Mouse (Mus musculus) liver, embryonic 11.5 days (tissue): ENCODE data around the gene Ucn. TPM values are rescaled to one million over a fixed set of nuclear protein-coding genes. Genes with fewer than 3 reads are reported as not detected.

ENCODE experiments used
- ATAC-seq: fragments of 200-750 bp; cut with Nextera tagmentation; replicated peaks from 2 replicates; pipeline ENCODE4 v1.8.0; 2017; ENCODE audit warnings: moderate number of reproducible peaks, mild to moderate bottlenecking, moderate TSS enrichment, moderate library complexity; ENCODE audit not compliant: low FRiP score
- DNase-seq: peaks from one replicate; pipeline ENCODE4 v3.0.0-alpha.2; 2017; ENCODE audit warnings: low spot score
- H3K27ac ChIP-seq: fragments of 300-500 bp; sonication (generic); 2 replicates; pipeline ENCODE4 v1.5.1; 2014; ENCODE audit warnings: mild to moderate bottlenecking, low read depth, low read length, control low read depth
- H3K27me3 ChIP-seq: fragments of 300-500 bp; sonication (generic); replicated peaks from 2 replicates; pipeline ENCODE4 v1.6.1; 2014; ENCODE audit warnings: low read length, mixed read lengths; ENCODE audit not compliant: control insufficient read depth, insufficient read depth
- H3K36me3 ChIP-seq: fragments of 300-500 bp; sonication (generic); 2 replicates; pipeline ENCODE4 v1.6.1; 2014; ENCODE audit warnings: mild to moderate bottlenecking, low read length, moderate library complexity, mixed read lengths; ENCODE audit not compliant: control insufficient read depth, insufficient read depth
- H3K4me1 ChIP-seq: fragments of 300-500 bp; sonication (generic); replicated peaks from 2 replicates; pipeline ENCODE4 v1.6.1; 2014; ENCODE audit warnings: low read length, mixed read lengths; ENCODE audit not compliant: control insufficient read depth, insufficient read depth
- H3K4me2 ChIP-seq: fragments of 300-500 bp; sonication (generic); 2 replicates; pipeline ENCODE4 v1.6.1; 2014; ENCODE audit warnings: mild to moderate bottlenecking, control low read depth, moderate library complexity
- H3K4me3 ChIP-seq: fragments of 300-500 bp; sonication (generic); 2 replicates; pipeline ENCODE4 v1.5.1; 2014; ENCODE audit warnings: low read depth, low read length, control low read depth
- H3K9ac ChIP-seq: fragments of 300-500 bp; sonication (generic); 2 replicates; pipeline ENCODE4 v1.6.1; 2014; ENCODE audit warnings: low read depth, low read length, control low read depth
- H3K9me3 ChIP-seq: fragments of 300-500 bp; sonication (generic); 2 replicates; pipeline ENCODE4 v1.6.1; 2016; ENCODE audit warnings: low read length, inconsistent platforms, mixed read lengths; ENCODE audit not compliant: control insufficient read depth
- WGBS: fragments of 180-500 bp; shearing (Covaris S2); extraction: QIAGEN DNeasy Blood & Tissue Kit; methylation state at CpG from one replicate; pipeline ENCODE4 v1.1.7; 2014; 5-methylcytosine and 5-hydroxymethylcytosine counted together
- polyA plus RNA-seq: library from polyadenylated mRNA; unstranded; fragments of >200 nt; fragmentation: Nextera tagmentation; extraction: Ambion mirVana; gene quantifications from 2 replicates; pipeline ENCODE4 v1.2.1, GENCODE M21; 2014

The Ucn gene
- polyA plus RNA-seq, 1 experiment from 2014 or later, result not detected

DNA sequence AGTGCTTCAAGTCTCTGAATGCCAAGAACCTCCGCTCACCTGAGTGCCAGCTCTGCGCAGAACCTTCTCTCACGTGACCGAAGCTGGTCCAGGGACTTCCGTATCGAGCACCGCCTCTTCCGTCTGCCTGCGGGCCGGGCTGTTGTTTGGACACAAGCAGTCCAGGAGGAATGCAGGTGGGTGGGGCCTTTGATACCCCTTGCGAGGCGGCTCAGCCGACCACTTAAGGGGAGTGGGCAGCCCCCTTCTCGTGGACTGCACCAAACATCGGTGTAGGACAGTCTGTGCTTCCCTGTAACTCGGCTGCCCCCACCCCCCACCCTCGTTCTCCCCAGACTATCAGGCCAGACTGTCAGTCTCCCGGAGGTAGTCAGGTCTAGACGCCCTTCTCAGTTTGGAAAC is 15.5 kb upstream of the Ucn start, which contains the start of gene Mpv17:
TSS of gene Mpv17 (minus strand) at position 100 of the 402 bp plus-strand sequence.
- no peaks in the 10 kb centered on the region for H3K9me3 ChIP-seq
- H3K9ac ChIP-seq, result peak within 1 kb of the TSS; percentile 67
- DNase-seq, result peak; percentile 81
- no peaks in the 10 kb centered on the region for H3K27me3 ChIP-seq
- H3K4me2 ChIP-seq, result peak within 1 kb of the TSS; percentile 89
- peak; percentile 92 for ATAC-seq
- H3K36me3 ChIP-seq, result peaks cover 21% of the 10 kb centered on the region
- WGBS, result under 1% methylated on average over 19 of the region's 19 CpGs
- H3K27ac ChIP-seq, result no peak within 1 kb of the TSS; the same call in 1 of the 2 replicates
- H3K4me1 ChIP-seq, result peaks cover 3% of the 10 kb centered on the region
- peak within 1 kb of the TSS; percentile 69 for H3K4me3 ChIP-seq

DNA sequence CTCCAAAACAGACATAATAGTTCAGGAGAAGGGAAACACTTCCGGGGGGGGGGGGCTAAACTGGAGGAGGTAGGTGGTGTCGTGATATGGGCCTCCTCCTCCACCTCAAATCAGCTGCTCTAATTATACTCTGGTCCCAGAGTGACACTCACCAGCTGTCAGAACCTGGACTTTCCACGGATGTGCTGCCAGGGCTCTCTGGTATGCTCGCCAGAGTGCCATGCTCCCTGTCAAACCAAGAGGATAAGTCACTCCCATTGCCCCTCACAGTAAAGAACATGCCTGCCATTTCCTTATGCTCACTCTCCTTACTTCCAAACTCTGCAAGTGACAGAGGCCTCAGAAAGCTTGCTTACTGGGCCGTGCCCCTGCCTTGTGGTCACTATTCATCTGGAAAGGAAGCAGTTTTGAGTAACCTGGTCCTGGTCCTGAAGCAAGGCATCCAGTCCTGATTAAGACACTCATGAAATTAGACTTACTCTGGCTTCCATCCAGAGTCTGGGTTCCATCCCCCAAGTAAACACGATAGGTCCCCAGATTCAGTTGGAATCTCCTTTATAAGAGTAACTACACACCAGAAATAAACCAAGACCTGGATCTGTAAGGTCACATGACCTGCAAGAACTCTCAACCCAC is 15.0 kb upstream of the Ucn start:
- ATAC-seq (peak; percentile 7; the same call in 1 of the 2 replicates), DNase-seq (no peak)
- peak overlapping the region; percentile 67 for H3K9ac ChIP-seq
- no peaks in the 10 kb centered on the region for H3K27me3 ChIP-seq
- 39% methylated on average over 6 of the region's 6 CpGs for WGBS
- peaks cover 18% of the 10 kb centered on the region for H3K36me3 ChIP-seq
- peak overlapping the region; percentile 69 for H3K4me3 ChIP-seq
- H3K9me3 ChIP-seq, result no peaks in the 10 kb centered on the region
- H3K4me1 ChIP-seq, result peaks cover 3% of the 10 kb centered on the region
- H3K27ac ChIP-seq, result no peak overlapping the region
- peak overlapping the region; percentile 89 for H3K4me2 ChIP-seq

DNA sequence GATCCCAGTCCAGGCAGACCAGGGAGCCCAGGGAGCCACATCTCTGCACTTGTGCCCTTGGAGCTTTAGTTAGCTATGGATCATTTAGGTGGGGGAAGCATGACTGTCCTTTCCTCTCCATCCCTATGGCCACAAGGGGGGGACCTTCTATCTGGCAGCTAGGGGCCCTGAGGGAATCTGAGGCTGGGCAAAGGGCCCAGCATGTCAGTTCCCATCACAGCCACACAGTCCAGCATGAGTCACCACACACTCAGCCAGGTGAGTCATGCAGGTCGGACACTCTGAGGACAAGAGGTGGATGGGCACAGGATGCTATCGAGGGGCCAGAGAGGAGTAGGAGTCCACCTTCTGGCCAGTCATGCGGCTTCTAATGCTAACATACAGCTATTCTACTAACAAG is 13.1 kb upstream of the Ucn start:
- H3K4me3 ChIP-seq, result no peak overlapping the region

DNA sequence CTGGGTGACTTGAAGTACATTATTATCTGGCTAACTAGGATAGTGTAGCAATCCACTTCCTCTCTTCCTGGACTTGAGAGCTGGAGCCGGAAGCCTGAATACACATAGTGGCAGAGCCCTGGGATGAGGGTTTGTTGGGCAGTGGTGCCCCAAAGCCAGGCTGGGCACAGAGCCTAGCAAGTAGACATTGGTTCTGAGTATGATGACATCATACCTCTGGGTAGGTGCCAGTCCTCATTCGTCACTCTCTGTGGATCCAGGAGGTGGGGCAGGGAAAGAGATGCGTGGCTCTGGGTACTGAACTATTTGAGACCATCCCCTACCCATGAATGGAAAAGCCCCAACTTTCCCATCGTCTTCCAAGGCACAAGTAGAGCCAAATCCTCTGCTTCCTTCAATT is 11.2 kb upstream of the Ucn start:
- H3K9ac ChIP-seq, result no peak overlapping the region
- H3K4me2 ChIP-seq, result no peak overlapping the region
- no peak overlapping the region for H3K27ac ChIP-seq
- no peaks in the 10 kb centered on the region for H3K27me3 ChIP-seq
- H3K9me3 ChIP-seq, result no peaks in the 10 kb centered on the region
- no peak for ATAC-seq
- no peak for DNase-seq
- H3K36me3 ChIP-seq, result peaks cover 7% of the 10 kb centered on the region
- no peak overlapping the region for H3K4me3 ChIP-seq
- 85% methylated on average over 4 of the region's 4 CpGs for WGBS
- peaks cover 3% of the 10 kb centered on the region for H3K4me1 ChIP-seq

More for the DNA sequence above, 13.1 kb upstream of the Ucn start:
- no peak overlapping the region for H3K4me2 ChIP-seq
- DNase-seq, result no peak
- H3K9ac ChIP-seq, result no peak overlapping the region
- no peaks in the 10 kb centered on the region for H3K9me3 ChIP-seq
- ATAC-seq, result no peak
- peaks cover 1% of the 10 kb centered on the region for H3K36me3 ChIP-seq
- H3K27me3 ChIP-seq, result no peaks in the 10 kb centered on the region
- WGBS, result 90% methylated on average over 3 of the region's 3 CpGs
- H3K27ac ChIP-seq, result no peak overlapping the region
- H3K4me1 ChIP-seq, result peaks cover 3% of the 10 kb centered on the region

DNA sequence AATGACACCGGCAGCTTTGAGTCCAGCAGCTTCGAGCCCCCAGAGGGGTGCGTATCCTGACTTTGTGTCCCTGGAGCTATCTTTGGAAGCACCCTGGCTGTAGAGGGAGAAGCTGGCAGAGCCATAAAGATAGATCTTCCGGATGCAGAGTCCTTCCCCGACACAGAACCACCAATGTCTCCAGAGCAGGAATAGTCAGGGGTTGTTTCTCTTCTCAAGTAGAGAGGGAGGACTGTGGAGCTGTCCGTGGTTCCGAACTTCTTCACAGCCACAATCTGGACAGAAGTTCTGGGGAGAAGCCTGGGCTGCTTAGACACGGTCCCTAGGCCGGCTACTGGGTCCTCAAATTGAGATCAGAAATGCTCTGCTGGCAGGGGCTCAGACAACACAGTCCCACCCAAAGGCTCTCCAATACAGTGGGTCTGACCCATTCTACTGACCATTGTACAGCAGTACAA is 368 bp upstream of the Ucn start:
- no peak overlapping the region for H3K9ac ChIP-seq
- DNase-seq (no peak), ATAC-seq (no peak)
- no peaks in the 10 kb centered on the region; the same call in 1 of the 2 replicates for H3K36me3 ChIP-seq
- WGBS, result 11% methylated on average over 9 of the region's 9 CpGs
- H3K27ac ChIP-seq, result no peak overlapping the region
- no peak overlapping the region for H3K4me3 ChIP-seq
- H3K4me2 ChIP-seq, result no peak overlapping the region
- peaks cover 59% of the 10 kb centered on the region for H3K27me3 ChIP-seq
- no peaks in the 10 kb centered on the region for H3K4me1 ChIP-seq
- no peaks in the 10 kb centered on the region for H3K9me3 ChIP-seq

DNA sequence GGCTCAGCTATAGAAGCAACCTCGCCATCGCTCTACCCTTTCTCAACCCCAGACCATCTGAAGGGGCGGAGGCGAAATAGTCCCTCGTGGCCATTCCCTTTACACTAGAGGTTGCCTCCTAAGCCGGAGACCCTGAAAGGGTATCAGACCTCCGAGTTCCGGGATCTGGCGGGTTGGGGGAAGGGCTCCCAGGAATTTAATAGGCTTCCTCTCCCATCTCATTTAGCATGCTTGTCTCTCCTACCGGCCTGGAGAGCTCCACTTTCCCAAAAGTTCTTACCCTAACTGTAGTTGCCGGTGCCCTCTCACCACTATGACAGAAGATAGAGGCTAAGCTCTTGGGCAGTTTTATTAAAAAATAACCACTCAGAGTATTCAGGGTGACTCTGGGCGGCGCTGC is 971 bp downstream of the Ucn start:
- Histone ChIP-seq H3K27ac (no peak overlapping the region), H3K4me2 (peak overlapping the region; percentile 34), H3K27me3 (peaks cover 63% of the 10 kb centered on the region), H3K36me3 (no peaks in the 10 kb centered on the region; the same call in 1 of the 2 replicates), H3K9ac (no peak overlapping the region), H3K4me1 (no peaks in the 10 kb centered on the region), H3K9me3 (no peaks in the 10 kb centered on the region), H3K4me3 (no peak overlapping the region)
- DNase-seq (no peak), ATAC-seq (no peak)
- WGBS, result 2% methylated on average over 13 of the region's 13 CpGs

DNA sequence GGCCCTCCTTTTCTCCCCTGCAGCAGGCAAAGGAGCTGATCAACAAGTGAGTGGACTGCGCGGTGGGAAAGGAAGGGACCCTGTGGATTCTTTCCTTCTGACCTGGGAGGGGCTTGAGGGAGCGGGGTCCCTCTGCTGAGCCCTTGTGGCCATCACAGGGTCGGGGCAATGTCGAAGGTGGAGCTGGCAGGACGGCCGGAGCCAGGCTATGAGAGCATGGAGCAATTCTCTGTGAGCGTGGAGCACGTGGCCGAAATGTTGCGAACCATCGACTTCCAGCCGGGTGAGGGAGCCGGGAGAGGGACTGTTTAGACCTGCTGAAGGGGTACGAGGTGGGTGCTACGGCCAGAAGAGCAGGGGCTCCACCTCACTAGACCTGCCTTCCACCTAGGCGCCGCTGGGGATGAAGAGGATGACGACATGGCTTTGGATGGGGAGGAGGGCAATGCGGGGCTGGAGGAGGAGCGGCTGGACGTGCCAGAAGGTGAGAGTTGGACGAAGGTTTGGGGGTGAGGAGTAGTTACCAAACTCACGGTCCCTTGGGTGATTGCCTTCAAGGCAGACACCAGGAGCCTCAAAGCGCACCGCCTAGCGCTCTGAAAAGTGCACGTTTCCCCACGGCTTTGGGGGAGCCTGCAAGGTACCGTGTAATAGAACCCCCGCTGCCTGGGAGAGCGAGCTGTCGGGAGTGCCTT is 1.8 kb downstream of the Ucn start:
- no peak overlapping the region for H3K4me3 ChIP-seq
- ATAC-seq, result no peak

DNA sequence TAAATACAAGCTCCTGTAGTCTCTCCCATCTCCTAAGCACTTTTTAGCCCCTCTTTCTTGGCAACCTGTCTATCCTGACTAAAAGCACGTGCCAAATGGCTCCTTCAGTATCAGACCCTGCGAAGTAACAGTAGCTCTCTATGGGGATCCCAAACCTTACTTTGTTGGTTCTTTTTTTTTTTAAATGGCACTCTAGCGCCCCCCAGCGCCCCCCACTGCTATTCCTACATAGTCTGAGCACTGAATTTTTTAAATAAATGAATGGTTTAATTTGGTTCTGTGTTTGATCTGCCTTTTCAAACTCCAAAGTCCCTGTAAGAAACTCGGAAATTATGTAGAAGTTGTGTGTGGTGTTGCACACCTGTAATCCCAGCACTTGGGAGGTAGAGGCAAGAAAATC is 12.6 kb downstream of the Ucn start:
- Histone ChIP-seq H3K9me3 (no peaks in the 10 kb centered on the region), H3K9ac (no peak overlapping the region), H3K4me3 (no peak overlapping the region), H3K36me3 (no peaks in the 10 kb centered on the region), H3K4me2 (no peak overlapping the region), H3K27ac (no peak overlapping the region), H3K27me3 (peaks cover 3% of the 10 kb centered on the region; the same call in 1 of the 2 replicates), H3K4me1 (no peaks in the 10 kb centered on the region)
- 32% methylated on average over 5 of the region's 5 CpGs for WGBS
- DNase-seq, result no peak
- ATAC-seq, result no peak

More for the DNA sequence above, 1.8 kb downstream of the Ucn start:
- Histone ChIP-seq H3K36me3 (no peaks in the 10 kb centered on the region; the same call in 1 of the 2 replicates), H3K4me1 (no peaks in the 10 kb centered on the region), H3K27ac (no peak overlapping the region), H3K4me2 (no peak overlapping the region), H3K9ac (no peak overlapping the region), H3K9me3 (no peaks in the 10 kb centered on the region), H3K27me3 (peaks cover 63% of the 10 kb centered on the region)
- WGBS, result 3% methylated on average over 33 of the region's 33 CpGs
- no peak for DNase-seq
